Mouse (Mus musculus): ENCODE measurements around the gene Tmem130.
A peak's percentile ranks its signal among the peaks of the same experiment; 100 is the strongest.

- TF ChIP-seq CTCF (IDR thresholded peaks at IDR 0.05; ENCODE audit: low read depth, low read length) = peak; percentile 46
- TF ChIP-seq GATA1 (IDR thresholded peaks at IDR 0.05; ENCODE audit: borderline replicate concordance, low read length) = no peak
- no peak for TF ChIP-seq POLR2AphosphoS5 (IDR thresholded peaks at IDR 0.05; ENCODE audit: insufficient replicate concordance, low read depth, low read length)
- no peak for TF ChIP-seq TAL1 (conservative IDR thresholded peaks at IDR 0.05; ENCODE audit: low read depth, low read length)
- no peak for TF ChIP-seq GATA2 (IDR thresholded peaks at IDR 0.05; ENCODE audit: borderline replicate concordance, low read depth, low read length)
Measured at GRCm38 (mm10) chr5:144794687-144795086, 33.1 kb upstream of the Tmem130 start.
